Mouse (Mus musculus): ENCODE data around the gene Psd. TPM values are rescaled to one million over a fixed set of nuclear protein-coding genes. Genes with fewer than 3 reads are reported as not detected.

Psd gene
- polyA plus RNA-seq, 1 experiment: 30.1 TPM

DNA sequence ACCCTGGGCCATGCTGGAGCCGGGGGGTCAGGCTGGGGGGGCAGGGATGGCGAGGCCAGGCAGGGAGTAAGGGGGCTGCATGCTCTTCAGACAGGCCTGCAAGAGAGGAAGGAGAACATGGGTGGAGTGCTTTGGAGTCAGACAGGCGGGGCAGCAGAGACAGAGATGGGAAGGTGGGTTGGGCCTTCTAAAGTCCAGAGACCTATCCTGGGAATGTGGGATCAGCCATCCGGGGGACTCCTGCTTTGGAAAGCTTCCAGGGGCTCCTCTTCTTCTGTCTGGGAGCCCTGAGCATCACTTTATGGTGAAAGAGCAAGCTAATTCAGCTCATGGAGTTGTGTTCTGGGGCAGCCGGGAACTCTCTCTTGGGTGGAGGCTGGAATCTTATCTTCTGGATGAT is 2.0 kb downstream of the Psd start:
- Histone ChIP-seq H3K36me3 (ENCODE audit: control insufficient read depth, insufficient read depth, low read length) (no peaks in the 10 kb centered on the region), H3K4me3 (ENCODE audit: low read depth, low read length) (no peak overlapping the region), H3K27me3 (ENCODE audit: control insufficient read depth, insufficient read depth, low read length) (peaks cover 11% of the 10 kb centered on the region; the same call in 1 of the 2 replicates), H3K27ac (ENCODE audit: insufficient read depth, low read depth, low read length) (no peak overlapping the region), H3K4me1 (ENCODE audit: control insufficient read depth, insufficient read depth, insufficient read length, low read length) (peaks cover 15% of the 10 kb centered on the region)
- no peak for TF ChIP-seq POLR2A (IDR thresholded peaks at IDR 0.05; ENCODE audit: low read depth, low read length)
- TF ChIP-seq CTCF (IDR thresholded peaks at IDR 0.05; ENCODE audit: extremely low read depth, insufficient read length, insufficient replicate concordance, low read depth, low read length): no peak
- 46% methylated on average over 5 of the region's 5 CpGs for WGBS

DNA sequence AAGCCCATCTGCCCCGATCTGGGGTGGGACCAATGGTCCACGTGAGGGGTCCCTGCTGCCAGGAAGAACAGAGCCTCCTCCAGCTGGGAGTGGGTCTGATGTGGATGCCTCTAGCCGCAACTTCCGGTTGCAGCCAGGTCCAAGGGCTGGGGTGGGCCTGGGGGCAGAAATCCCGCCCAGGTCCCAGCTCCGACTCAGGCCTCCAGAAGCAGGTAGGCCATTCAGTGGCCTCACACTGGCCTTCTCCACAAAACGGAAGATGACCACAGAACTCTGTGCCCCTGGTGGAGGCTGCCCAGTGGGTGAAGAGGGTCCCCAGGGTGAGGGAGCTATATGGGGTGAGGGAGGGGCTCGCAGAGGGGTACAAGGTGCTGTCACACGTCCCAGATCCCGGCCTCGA is 2.6 kb downstream of the Psd start:
- peaks cover 14% of the 10 kb centered on the region for H3K4me1 ChIP-seq (ENCODE audit: control insufficient read depth, insufficient read depth, insufficient read length, low read length)
- H3K27me3 ChIP-seq (ENCODE audit: control insufficient read depth, insufficient read depth, low read length): peaks cover 16% of the 10 kb centered on the region; the same call in 1 of the 2 replicates
- WGBS: 63% methylated on average over 11 of the region's 11 CpGs
- no peak for TF ChIP-seq POLR2A (IDR thresholded peaks at IDR 0.05; ENCODE audit: low read depth, low read length)
- TF ChIP-seq CTCF (IDR thresholded peaks at IDR 0.05; ENCODE audit: extremely low read depth, insufficient read length, insufficient replicate concordance, low read depth, low read length): no peak
- H3K27ac ChIP-seq (ENCODE audit: insufficient read depth, low read depth, low read length): no peak overlapping the region
- H3K4me3 ChIP-seq (ENCODE audit: low read depth, low read length): no peak overlapping the region
- H3K36me3 ChIP-seq (ENCODE audit: control insufficient read depth, insufficient read depth, low read length): no peaks in the 10 kb centered on the region

DNA sequence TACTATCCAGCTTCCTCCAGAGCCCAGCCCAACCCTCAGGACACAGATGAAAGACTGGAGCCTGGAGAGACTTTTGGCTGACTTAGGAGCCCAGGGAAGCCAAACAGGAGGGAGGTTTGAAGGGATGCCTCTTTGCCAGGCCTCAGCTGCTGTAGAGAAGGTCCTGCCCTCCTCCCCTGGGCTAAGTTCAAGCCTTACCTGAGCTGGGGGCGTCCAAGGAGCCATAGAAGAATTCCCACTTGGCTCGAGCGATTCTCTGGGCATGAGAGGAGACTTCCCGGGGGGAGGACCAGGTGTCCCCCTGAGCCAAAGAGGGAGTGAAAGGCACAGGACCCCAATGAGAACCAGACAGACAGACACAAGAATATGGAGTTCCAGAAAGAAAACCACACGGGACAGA is 3.2 kb downstream of the Psd start:
- TF ChIP-seq CTCF (IDR thresholded peaks at IDR 0.05; ENCODE audit: extremely low read depth, insufficient read length, insufficient replicate concordance, low read depth, low read length) (no peak), POLR2A (IDR thresholded peaks at IDR 0.05; ENCODE audit: low read depth, low read length) (no peak)
- WGBS: 65% methylated on average over 5 of the region's 5 CpGs
- Histone ChIP-seq H3K27ac (ENCODE audit: insufficient read depth, low read depth, low read length) (no peak overlapping the region), H3K4me3 (ENCODE audit: low read depth, low read length) (no peak overlapping the region), H3K36me3 (ENCODE audit: control insufficient read depth, insufficient read depth, low read length) (no peaks in the 10 kb centered on the region), H3K4me1 (ENCODE audit: control insufficient read depth, insufficient read depth, insufficient read length, low read length) (peaks cover 11% of the 10 kb centered on the region), H3K27me3 (ENCODE audit: control insufficient read depth, insufficient read depth, low read length) (peaks cover 23% of the 10 kb centered on the region)

DNA sequence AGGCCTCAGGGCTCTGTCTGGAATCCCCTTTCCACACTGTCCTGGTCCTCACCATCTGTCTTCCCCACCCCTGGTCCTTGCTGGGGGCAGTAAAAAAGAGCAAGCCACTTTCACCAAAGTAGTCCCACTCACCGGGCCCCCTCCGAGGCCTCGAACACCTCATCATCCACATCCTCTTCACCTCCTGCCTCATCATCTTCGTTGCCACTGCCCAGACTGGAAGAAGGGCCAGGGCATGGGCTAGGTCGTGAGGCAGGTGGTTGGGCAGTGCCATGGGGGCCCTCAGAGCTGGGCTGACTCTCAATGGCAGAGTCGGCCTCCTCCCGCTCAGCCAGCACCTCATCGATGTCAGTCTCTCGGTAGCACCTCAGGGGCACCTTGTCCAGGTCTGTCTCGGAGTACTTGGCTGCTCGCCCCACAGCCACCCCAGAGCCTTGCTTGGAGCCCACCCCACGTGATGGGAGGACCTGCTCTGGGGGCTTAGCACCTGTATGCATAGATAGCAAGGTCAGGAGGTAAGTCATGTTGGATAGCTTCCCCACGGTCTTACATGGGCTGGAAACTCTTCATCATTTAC is 3.9 kb downstream of the Psd start:
- H3K27me3 ChIP-seq (ENCODE audit: control insufficient read depth, insufficient read depth, low read length): peaks cover 29% of the 10 kb centered on the region
- peaks cover 11% of the 10 kb centered on the region for H3K4me1 ChIP-seq (ENCODE audit: control insufficient read depth, insufficient read depth, insufficient read length, low read length)
- no peaks in the 10 kb centered on the region for H3K36me3 ChIP-seq (ENCODE audit: control insufficient read depth, insufficient read depth, low read length)
- H3K4me3 ChIP-seq (ENCODE audit: low read depth, low read length): no peak overlapping the region
- WGBS: 67% methylated on average over 13 of the region's 13 CpGs
- H3K27ac ChIP-seq (ENCODE audit: insufficient read depth, low read depth, low read length): no peak overlapping the region
- TF ChIP-seq POLR2A (IDR thresholded peaks at IDR 0.05; ENCODE audit: low read depth, low read length) (no peak), CTCF (IDR thresholded peaks at IDR 0.05; ENCODE audit: extremely low read depth, insufficient read length, insufficient replicate concordance, low read depth, low read length) (no peak)

DNA sequence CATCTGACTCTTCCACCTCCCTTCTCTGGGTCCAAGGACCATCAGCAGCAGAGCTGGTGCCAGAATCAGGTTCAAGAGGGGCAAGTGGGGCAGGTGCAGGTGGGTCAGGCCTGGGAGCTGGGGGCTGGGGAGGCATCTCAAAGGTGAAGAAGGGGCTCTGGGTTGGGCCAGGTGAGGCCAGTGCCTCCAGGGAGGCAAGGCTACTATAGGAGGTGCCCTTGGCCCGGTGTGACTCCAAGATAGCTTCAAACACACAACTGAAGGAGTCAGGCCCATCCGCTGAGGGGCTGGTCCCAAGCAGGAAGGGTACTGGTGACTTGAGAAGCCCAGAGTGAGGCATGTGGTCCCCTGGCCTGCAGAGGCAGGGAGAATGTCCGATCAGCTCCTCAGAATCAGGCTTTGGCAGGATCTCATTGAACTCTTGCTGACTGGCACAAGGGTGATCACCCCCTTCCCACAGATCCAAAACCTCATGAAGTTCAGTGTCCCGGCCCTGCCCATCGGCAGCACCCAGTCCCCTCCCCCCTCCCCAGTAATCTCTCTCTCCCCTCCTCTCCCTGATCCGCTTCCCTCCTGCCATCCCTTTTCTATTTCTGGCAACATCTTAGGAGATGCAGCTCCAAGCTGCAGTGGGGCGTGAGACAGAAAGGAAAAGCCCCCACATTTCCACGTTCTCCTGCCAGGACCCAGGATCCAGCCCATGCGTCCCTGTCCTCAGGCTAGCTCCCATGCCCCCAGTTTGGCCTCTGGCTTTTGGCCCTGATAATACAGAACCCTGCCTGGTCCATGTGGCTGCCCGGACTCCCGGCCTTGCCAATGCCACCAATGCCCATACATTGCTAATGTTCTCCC is 4.6 kb downstream of the Psd start:
- H3K27me3 ChIP-seq (ENCODE audit: control insufficient read depth, insufficient read depth, low read length): peaks cover 36% of the 10 kb centered on the region
- no peaks in the 10 kb centered on the region for H3K36me3 ChIP-seq (ENCODE audit: control insufficient read depth, insufficient read depth, low read length)
- peaks cover 6% of the 10 kb centered on the region for H3K4me1 ChIP-seq (ENCODE audit: control insufficient read depth, insufficient read depth, insufficient read length, low read length)
- H3K27ac ChIP-seq (ENCODE audit: insufficient read depth, low read depth, low read length): no peak overlapping the region
- no peak for TF ChIP-seq CTCF (IDR thresholded peaks at IDR 0.05; ENCODE audit: extremely low read depth, insufficient read length, insufficient replicate concordance, low read depth, low read length)
- no peak for TF ChIP-seq POLR2A (IDR thresholded peaks at IDR 0.05; ENCODE audit: low read depth, low read length)
- no peak overlapping the region for H3K4me3 ChIP-seq (ENCODE audit: low read depth, low read length)
- WGBS: 59% methylated on average over 11 of the region's 11 CpGs

DNA sequence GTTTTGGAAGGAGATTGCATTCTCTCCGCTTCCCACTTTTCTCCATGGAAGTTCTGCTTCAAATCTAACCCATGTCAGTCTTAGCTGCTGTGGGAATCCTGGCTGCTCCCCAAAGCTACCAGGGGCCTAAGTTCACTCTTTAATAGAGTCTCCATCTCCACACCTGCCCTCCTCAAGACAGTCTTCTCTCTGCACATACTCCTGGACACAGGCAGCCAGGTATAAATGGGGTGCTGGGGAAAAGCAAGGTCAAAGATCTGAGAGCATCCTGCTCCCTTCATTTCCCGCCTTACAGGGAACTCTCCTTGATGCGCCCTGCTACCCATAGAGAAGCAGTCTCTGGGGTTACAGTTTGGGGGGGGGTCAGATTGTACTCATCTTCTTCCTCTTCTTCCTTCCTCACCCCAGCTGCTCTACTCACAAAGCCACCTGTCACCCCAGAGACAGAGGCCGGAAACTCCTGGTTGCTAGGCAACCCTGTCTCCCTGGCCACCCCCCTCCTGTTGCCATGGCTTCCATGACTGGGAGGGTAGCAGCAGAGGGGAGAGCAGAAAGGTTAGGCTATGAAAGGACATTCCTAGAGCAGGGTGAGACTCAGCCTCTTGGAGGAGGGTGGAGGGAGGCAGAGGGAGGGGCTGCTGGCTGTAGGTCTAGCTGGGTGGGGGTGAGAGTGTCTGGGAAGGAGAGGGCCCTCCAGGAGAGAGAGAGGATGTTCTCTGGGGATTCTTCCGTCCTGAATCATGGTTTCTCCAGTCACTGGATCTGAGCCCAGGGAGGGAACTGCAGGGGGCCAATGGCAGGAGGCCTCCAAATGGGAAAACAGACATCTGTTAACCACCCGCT is 5.6 kb downstream of the Psd start:
- Histone ChIP-seq H3K27ac (ENCODE audit: insufficient read depth, low read depth, low read length) (no peak overlapping the region), H3K4me1 (ENCODE audit: control insufficient read depth, insufficient read depth, insufficient read length, low read length) (no peaks in the 10 kb centered on the region; the same call in 1 of the 2 replicates), H3K4me3 (ENCODE audit: low read depth, low read length) (no peak overlapping the region), H3K27me3 (ENCODE audit: control insufficient read depth, insufficient read depth, low read length) (peaks cover 47% of the 10 kb centered on the region), H3K36me3 (ENCODE audit: control insufficient read depth, insufficient read depth, low read length) (no peaks in the 10 kb centered on the region)
- 30% methylated on average over 6 of the region's 6 CpGs for WGBS
- no peak for TF ChIP-seq CTCF (IDR thresholded peaks at IDR 0.05; ENCODE audit: extremely low read depth, insufficient read length, insufficient replicate concordance, low read depth, low read length)
- no peak for TF ChIP-seq POLR2A (IDR thresholded peaks at IDR 0.05; ENCODE audit: low read depth, low read length)
